Mouse (Mus musculus) small intestine, adult 2 months (tissue): ENCODE results near the gene Ankrd61. TPM values are rescaled to one million over a fixed set of nuclear protein-coding genes. Genes with fewer than 3 reads are reported as not detected.

Experiments
- H3K27ac ChIP-seq: fragments of 200-500 bp; 2 replicates; pipeline ENCODE4 v1.5.1; 2012; ENCODE audit warnings: low read depth, low read length, control low read depth, inconsistent platforms; ENCODE audit not compliant: insufficient read depth
- H3K27me3 ChIP-seq: fragments of 200-500 bp; 2 replicates; pipeline ENCODE4 v1.6.1; 2012; ENCODE audit warnings: mild to moderate bottlenecking, moderate library complexity, low read length, inconsistent platforms; ENCODE audit not compliant: control insufficient read depth, insufficient read depth
- H3K36me3 ChIP-seq: fragments of 200-500 bp; 2 replicates; pipeline ENCODE4 v1.6.1; 2012; ENCODE audit warnings: mild to moderate bottlenecking, low read length, control low read depth, inconsistent platforms; ENCODE audit not compliant: control insufficient read depth, insufficient read depth
- H3K4me1 ChIP-seq: fragments of 200-500 bp; 2 replicates; pipeline ENCODE4 v1.6.1; 2012; ENCODE audit warnings: low read length, inconsistent platforms, mixed read lengths; ENCODE audit not compliant: control insufficient read depth, insufficient read depth, insufficient read length
- H3K4me3 ChIP-seq: fragments of 200-500 bp; 2 replicates; pipeline ENCODE4 v1.5.1; 2012; ENCODE audit warnings: low read depth, mild to moderate bottlenecking, control low read depth, inconsistent platforms, low read length, moderate library complexity
- CTCF ChIP-seq: fragments of 200-500 bp; IDR thresholded peaks from 2 replicates; pipeline ENCODE4 v1.5.1; 2012; ENCODE audit warnings: low read depth, mild to moderate bottlenecking, control low read depth, inconsistent platforms, low read length, moderate library complexity, mixed read lengths; ENCODE audit not compliant: insufficient replicate concordance, insufficient read length; ENCODE audit errors: extremely low read depth
- POLR2A ChIP-seq: fragments of 200-500 bp; IDR thresholded peaks from 2 replicates; pipeline ENCODE4 v1.6.1; 2012; ENCODE audit warnings: low read depth, mild to moderate bottlenecking, control low read depth, inconsistent platforms, low read length, moderate library complexity
- WGBS: fragments of 180-500 bp; shearing (Covaris S2); methylation state at CpG from one replicate; pipeline ENCODE4 v1.1.7; 2018; 5-methylcytosine and 5-hydroxymethylcytosine counted together
- polyA plus RNA-seq: library from polyadenylated mRNA; depleted of rRNA; stranded (reverse); fragments of >200 nt; gene quantifications from 2 replicates; pipeline ENCODE4 v1.2.3, GENCODE M21; 2012; rRNA removed

The Ankrd61 gene
- polyA plus RNA-seq, 1 experiment: not detected

DNA sequence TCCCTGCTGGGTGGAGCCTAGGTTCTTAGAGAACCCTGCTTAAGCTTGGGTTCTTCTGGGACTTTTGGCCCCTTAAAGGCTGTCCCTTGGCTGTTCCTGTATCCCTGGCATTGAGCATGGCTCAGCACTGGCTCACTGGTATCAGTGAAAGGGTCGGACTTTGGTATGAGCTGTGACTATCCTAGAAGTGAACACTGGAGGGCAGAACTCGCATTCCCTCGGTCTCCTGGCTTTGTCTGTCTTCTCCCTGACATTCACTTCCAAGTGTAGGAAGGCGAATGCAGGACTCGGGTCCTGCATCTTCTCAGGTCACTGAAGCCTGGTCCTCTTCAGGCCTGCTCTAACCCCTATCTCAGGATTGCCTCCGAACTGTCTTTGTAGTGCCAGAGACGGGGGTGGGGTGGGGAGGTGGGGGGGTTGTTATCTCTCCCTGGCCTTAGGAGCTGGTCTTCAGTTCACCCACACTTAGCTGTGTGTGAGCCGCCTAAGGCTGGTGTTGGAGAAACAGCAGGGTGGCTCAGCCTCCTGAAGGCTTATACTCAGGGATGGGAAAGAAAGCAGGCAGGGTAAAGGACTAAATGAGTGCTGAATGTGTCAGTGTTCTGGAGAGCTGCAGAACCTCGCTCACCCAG lies 5.1 kb downstream of the Ankrd61 start:
- Histone ChIP-seq H3K27me3 (no peaks in the 10 kb centered on the region), H3K36me3 (peaks cover 44% of the 10 kb centered on the region), H3K4me3 (no peak overlapping the region), H3K4me1 (peaks cover 9% of the 10 kb centered on the region), H3K27ac (no peak overlapping the region)
- no peak for TF ChIP-seq POLR2A
- WGBS: 73% methylated on average over 9 of the region's 9 CpGs

DNA sequence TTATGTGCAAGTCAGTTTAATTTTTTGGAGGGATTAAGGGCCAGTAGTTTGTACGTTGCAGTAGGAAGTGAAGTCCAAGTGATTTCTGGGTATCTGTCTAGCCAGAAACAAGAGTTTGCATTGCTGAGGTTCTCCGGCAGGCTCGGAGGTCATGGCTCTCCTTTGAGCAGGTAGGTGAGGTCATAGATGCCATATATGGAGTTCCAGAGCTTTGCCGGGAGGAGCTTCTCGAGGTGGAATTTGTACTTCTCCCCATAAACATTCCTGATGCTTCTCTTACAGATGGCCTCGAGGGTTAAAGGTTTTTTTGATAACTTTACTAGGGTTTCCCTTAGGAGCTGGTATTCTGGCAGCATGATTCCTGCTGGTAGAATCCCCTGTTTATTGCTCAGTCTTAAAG lies 6.7 kb downstream of the Ankrd61 start:
- H3K36me3 ChIP-seq: peaks cover 48% of the 10 kb centered on the region
- H3K4me1 ChIP-seq: peaks cover 9% of the 10 kb centered on the region
- no peaks in the 10 kb centered on the region for H3K27me3 ChIP-seq
- H3K4me3 ChIP-seq: no peak overlapping the region
- peak overlapping the region; percentile 50 for H3K27ac ChIP-seq
- WGBS: 32% methylated on average over 6 of the region's 6 CpGs
- TF ChIP-seq CTCF: no peak
- no peak for TF ChIP-seq POLR2A

DNA sequence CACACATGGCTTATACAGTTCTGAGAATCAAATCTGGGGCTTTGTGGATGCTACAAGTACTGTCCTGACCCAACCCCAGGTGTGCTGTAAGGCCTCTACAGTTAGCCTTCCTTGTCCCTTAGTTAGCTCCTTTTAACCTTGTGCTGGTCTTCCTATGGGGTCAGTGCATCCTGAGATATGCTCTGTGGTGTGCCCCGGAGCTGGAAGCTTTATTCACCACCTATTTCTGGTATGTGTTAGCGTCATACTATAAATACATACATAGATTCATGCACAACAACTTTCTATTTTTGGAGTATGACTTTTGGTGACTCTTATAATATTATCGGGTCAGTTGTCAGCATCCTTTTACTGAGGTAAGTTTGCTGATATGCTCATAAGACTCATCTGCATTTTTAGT lies 12.2 kb downstream of the Ankrd61 start:
- Histone ChIP-seq H3K4me1 (no peaks in the 10 kb centered on the region), H3K36me3 (peaks cover 72% of the 10 kb centered on the region), H3K27ac (no peak overlapping the region), H3K27me3 (no peaks in the 10 kb centered on the region), H3K4me3 (no peak overlapping the region)
- over 99% methylated on average over 3 of the region's 3 CpGs for WGBS
- TF ChIP-seq CTCF: no peak

DNA sequence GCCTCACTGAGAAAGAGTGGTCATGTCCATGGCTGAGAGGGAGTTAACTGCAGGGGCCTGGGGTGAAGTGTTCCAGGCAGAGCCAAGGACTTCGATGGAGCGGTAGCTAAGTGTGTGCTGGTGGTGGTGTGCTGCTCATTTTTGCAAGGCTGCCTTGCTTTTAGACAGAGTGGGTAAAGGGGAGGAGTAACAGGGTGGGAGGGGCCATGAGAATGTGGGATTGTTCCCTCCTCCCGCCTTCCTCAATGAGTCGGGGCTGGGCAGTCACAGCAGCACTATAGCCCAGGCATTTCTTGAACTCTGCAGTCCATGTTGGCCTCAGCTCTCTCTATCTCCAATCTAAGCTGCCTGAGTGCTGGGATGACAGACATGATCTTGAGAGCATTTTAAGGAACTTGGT lies 22.9 kb downstream of the Ankrd61 start:
- no peaks in the 10 kb centered on the region for H3K27me3 ChIP-seq
- H3K36me3 ChIP-seq: peaks cover 56% of the 10 kb centered on the region
- no peak overlapping the region for H3K4me3 ChIP-seq
- no peak for TF ChIP-seq POLR2A
- no peak for TF ChIP-seq CTCF
- no peaks in the 10 kb centered on the region for H3K4me1 ChIP-seq
- H3K27ac ChIP-seq: no peak overlapping the region
- WGBS: 62% methylated on average over 4 of the region's 4 CpGs

DNA sequence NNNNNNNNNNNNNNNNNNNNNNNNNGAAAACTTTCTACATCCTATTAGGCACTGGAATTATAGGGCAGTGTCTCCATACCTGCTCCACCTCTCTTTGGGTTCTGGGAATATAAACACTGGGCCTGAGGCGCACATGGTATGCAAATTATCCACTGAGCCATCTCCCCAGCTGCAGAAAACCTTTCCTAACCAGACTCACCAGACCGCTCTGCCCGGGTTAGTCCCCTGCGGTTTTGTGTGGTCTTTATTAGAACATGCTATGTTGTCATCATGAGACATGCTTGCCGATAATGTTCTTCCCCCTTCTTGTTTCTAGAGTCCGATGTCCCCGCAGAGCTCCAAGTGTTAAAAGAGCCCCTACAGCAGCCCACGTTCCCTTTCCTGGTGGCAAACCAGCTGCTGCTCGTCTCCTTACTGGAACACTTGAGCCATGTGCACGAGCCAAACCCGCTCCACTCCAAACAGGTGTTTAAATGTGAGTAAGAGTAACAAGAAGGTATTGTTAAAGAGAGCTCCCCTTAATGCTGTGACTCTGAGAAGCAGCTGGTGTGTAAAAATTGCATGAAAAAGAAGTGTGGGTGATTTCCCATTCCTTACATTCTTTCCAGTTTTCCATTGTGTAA lies 25.8 kb downstream of the Ankrd61 start:
- 78% methylated on average over 11 of the region's 11 CpGs for WGBS
- no peak overlapping the region for H3K27ac ChIP-seq
- H3K4me1 ChIP-seq: no peaks in the 10 kb centered on the region
- peaks cover 37% of the 10 kb centered on the region for H3K36me3 ChIP-seq
- TF ChIP-seq POLR2A (no peak), CTCF (no peak)
- H3K4me3 ChIP-seq: no peak overlapping the region
- no peaks in the 10 kb centered on the region for H3K27me3 ChIP-seq

Other genes starting within 250 kb of the Ankrd61 start
- 3.2 and 8.2 TPM in 2 replicates for gene Usp42, start 165.4 kb downstream of the Ankrd61 start, polyA plus RNA-seq
- 8.9 and 25.9 TPM in 2 replicates for gene Eif2ak1, start 79.9 kb downstream of the Ankrd61 start, polyA plus RNA-seq
- 19.3 and 40.4 TPM in 2 replicates for gene Aimp2, start 12.2 kb upstream of the Ankrd61 start, polyA plus RNA-seq
- 0.51 and 0.84 TPM in 2 replicates for gene Pms2, start 12.3 kb upstream of the Ankrd61 start, polyA plus RNA-seq
- gene Gm42421, start 30.5 kb upstream of the Ankrd61 start, polyA plus RNA-seq: not detected in 2 replicates
- 0.04 and 0.13 TPM in 2 replicates for gene Rsph10b, start 35.4 kb upstream of the Ankrd61 start, polyA plus RNA-seq
- gene Ccz1, start 117.2 kb upstream of the Ankrd61 start, polyA plus RNA-seq: 1.7 and 4.0 TPM in 2 replicates
- 1.0 and 10.3 TPM in 2 replicates for gene Ocm, start 129.0 kb upstream of the Ankrd61 start, polyA plus RNA-seq
- 17.7 and 33.7 TPM in 2 replicates for gene Lmtk2, start 202.8 kb upstream of the Ankrd61 start, polyA plus RNA-seq